Mouse (Mus musculus) liver, adult 2 months (tissue): Measurements from ENCODE around the gene Lpcat1.

ENCODE experiments used
- CTCF ChIP-seq: fragments of 200-500 bp; IDR thresholded peaks from 2 replicates; pipeline ENCODE4 v1.5.1; 2011; ENCODE audit warnings: low read depth, low read length, control low read depth
- POLR2A ChIP-seq: fragments of 200-500 bp; IDR thresholded peaks from 2 replicates; pipeline ENCODE4 v1.6.1; 2011; ENCODE audit warnings: low read length, control low read depth; ENCODE audit not compliant: insufficient read depth; ENCODE audit errors: extremely low read depth

- TF ChIP-seq POLR2A (no peak), CTCF (no peak)
Measured at GRCm38 (mm10) chr13:73476259-73476658, 9.3 kb downstream of the Lpcat1 start.
